Mouse (Mus musculus) small intestine, adult 2 months (tissue): ENCODE measurements around the gene Qars. TPM values are rescaled to one million over a fixed set of nuclear protein-coding genes. Genes with fewer than 3 reads are reported as not detected.
A peak's percentile ranks its signal among the peaks of the same experiment; 100 is the strongest.

ENCODE experiments used
- H3K27ac ChIP-seq: fragments of 200-500 bp; 2 replicates; pipeline ENCODE4 v1.5.1; 2012; ENCODE audit warnings: low read depth, low read length, control low read depth, inconsistent platforms; ENCODE audit not compliant: insufficient read depth
- H3K27me3 ChIP-seq: fragments of 200-500 bp; 2 replicates; pipeline ENCODE4 v1.6.1; 2012; ENCODE audit warnings: mild to moderate bottlenecking, moderate library complexity, low read length, inconsistent platforms; ENCODE audit not compliant: control insufficient read depth, insufficient read depth
- H3K36me3 ChIP-seq: fragments of 200-500 bp; 2 replicates; pipeline ENCODE4 v1.6.1; 2012; ENCODE audit warnings: mild to moderate bottlenecking, low read length, control low read depth, inconsistent platforms; ENCODE audit not compliant: control insufficient read depth, insufficient read depth
- H3K4me1 ChIP-seq: fragments of 200-500 bp; 2 replicates; pipeline ENCODE4 v1.6.1; 2012; ENCODE audit warnings: low read length, inconsistent platforms, mixed read lengths; ENCODE audit not compliant: control insufficient read depth, insufficient read depth, insufficient read length
- H3K4me3 ChIP-seq: fragments of 200-500 bp; 2 replicates; pipeline ENCODE4 v1.5.1; 2012; ENCODE audit warnings: low read depth, mild to moderate bottlenecking, control low read depth, inconsistent platforms, low read length, moderate library complexity
- CTCF ChIP-seq: fragments of 200-500 bp; IDR thresholded peaks from 2 replicates; pipeline ENCODE4 v1.5.1; 2012; ENCODE audit warnings: low read depth, mild to moderate bottlenecking, control low read depth, inconsistent platforms, low read length, moderate library complexity, mixed read lengths; ENCODE audit not compliant: insufficient replicate concordance, insufficient read length; ENCODE audit errors: extremely low read depth
- POLR2A ChIP-seq: fragments of 200-500 bp; IDR thresholded peaks from 2 replicates; pipeline ENCODE4 v1.6.1; 2012; ENCODE audit warnings: low read depth, mild to moderate bottlenecking, control low read depth, inconsistent platforms, low read length, moderate library complexity
- WGBS: fragments of 180-500 bp; shearing (Covaris S2); methylation state at CpG from one replicate; pipeline ENCODE4 v1.1.7; 2018; 5-methylcytosine and 5-hydroxymethylcytosine counted together
- polyA plus RNA-seq: library from polyadenylated mRNA; depleted of rRNA; stranded (reverse); fragments of >200 nt; gene quantifications from 2 replicates; pipeline ENCODE4 v1.2.3, GENCODE M21; 2012; rRNA removed

The Qars gene
- polyA plus RNA-seq, 1 experiment: 340 TPM

- TF ChIP-seq POLR2A: no peak
- TF ChIP-seq CTCF: no peak
- Histone ChIP-seq H3K4me1 (no peaks in the 10 kb centered on the region), H3K36me3 (peaks cover 61% of the 10 kb centered on the region), H3K4me3 (no peak overlapping the region), H3K27ac (no peak overlapping the region), H3K27me3 (no peaks in the 10 kb centered on the region)
- WGBS: 88% methylated on average over 1 of the region's 1 CpGs
Measured at GRCm38 (mm10) chr9:108531496-108531895, 24.0 kb downstream of the Qars start.

DNA sequence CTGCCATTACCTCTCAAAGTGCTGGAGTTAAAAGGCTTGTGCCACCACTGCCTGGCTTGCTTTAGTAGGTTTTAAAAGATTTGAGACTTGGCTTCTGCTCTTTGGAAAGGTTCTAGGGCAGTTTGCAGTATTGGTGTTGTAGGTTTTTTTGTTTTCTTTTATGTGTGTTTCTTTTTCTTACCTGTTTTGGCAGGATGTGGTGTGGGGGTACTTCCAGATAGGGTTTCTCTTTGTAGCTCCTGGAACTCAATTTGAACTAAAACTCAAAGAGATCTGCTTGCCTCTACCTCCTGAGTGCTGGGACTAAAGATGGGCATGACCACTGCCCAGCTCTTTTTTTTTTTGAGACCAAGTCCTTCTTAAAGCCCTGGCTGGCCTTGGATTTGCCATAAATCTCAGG lies 33.3 kb downstream of the Qars start:
- no peak for TF ChIP-seq CTCF
- no peak for TF ChIP-seq POLR2A
- Histone ChIP-seq H3K4me1 (no peaks in the 10 kb centered on the region), H3K4me3 (no peak overlapping the region), H3K27ac (no peak overlapping the region), H3K36me3 (peaks cover 72% of the 10 kb centered on the region), H3K27me3 (no peaks in the 10 kb centered on the region)

GRCm38 (mm10) chr9:108545986-108546385 lies 38.5 kb downstream of the Qars start:
- WGBS: 85% methylated on average over 3 of the region's 3 CpGs
- no peak overlapping the region for H3K4me3 ChIP-seq

GRCm38 (mm10) chr9:108546875-108547274 lies 39.4 kb downstream of the Qars start:
- H3K4me3 ChIP-seq: no peak overlapping the region
- no peak overlapping the region for H3K27ac ChIP-seq
- peaks cover 69% of the 10 kb centered on the region for H3K36me3 ChIP-seq
- H3K4me1 ChIP-seq: peaks cover 3% of the 10 kb centered on the region; the same call in 1 of the 2 replicates
- H3K27me3 ChIP-seq: no peaks in the 10 kb centered on the region
- WGBS: 83% methylated on average over 1 of the region's 1 CpGs
- TF ChIP-seq POLR2A: no peak

More at GRCm38 (mm10) chr9:108545986-108546385, 38.5 kb downstream of the Qars start:
- Histone ChIP-seq H3K27me3 (no peaks in the 10 kb centered on the region), H3K27ac (no peak overlapping the region), H3K36me3 (peaks cover 72% of the 10 kb centered on the region), H3K4me1 (no peaks in the 10 kb centered on the region)
- no peak for TF ChIP-seq CTCF
- TF ChIP-seq POLR2A: no peak

DNA sequence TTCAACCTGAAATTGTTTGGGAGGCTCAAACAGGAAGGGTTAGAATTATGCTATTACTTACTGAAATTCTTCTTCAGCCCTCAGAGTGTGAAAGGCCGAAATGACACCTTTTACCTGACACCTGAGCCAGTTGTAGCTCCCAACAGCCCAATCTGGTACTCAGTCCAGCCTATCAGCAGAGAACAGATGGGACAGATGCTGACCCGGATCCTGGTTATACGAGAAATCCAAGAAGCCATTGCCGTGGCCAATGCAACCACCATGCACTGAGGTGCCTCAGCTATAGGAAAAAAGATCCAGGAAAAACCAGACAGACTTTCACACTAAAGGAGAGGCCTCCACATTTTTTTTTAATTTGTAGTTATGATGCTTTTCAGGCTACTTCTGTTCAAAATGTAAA lies 51.7 kb downstream of the Qars start:
- no peak overlapping the region for H3K27ac ChIP-seq
- WGBS: 91% methylated on average over 4 of the region's 4 CpGs
- H3K36me3 ChIP-seq: peaks cover 53% of the 10 kb centered on the region
- no peak overlapping the region for H3K4me3 ChIP-seq
- TF ChIP-seq POLR2A: no peak
- no peaks in the 10 kb centered on the region for H3K27me3 ChIP-seq
- H3K4me1 ChIP-seq: peaks cover 6% of the 10 kb centered on the region; the same call in 1 of the 2 replicates

GRCm38 (mm10) chr9:108560227-108560841 lies 52.8 kb downstream of the Qars start, which contains the start of gene Impdh2:
Impdh2 (plus strand) TSS chr9:108560286.
- peaks cover 45% of the 10 kb centered on the region for H3K36me3 ChIP-seq
- 0 out of 2 replicates have a peak within 1 kb of the TSS, but pooled peaks have one; percentile 5 for H3K27ac ChIP-seq
- peaks cover 6% of the 10 kb centered on the region; the same call in 1 of the 2 replicates for H3K4me1 ChIP-seq
- peak within 1 kb of the TSS; percentile 74 for H3K4me3 ChIP-seq
- no peaks in the 10 kb centered on the region for H3K27me3 ChIP-seq
- WGBS: under 1% methylated on average over 53 of the region's 53 CpGs
- TF ChIP-seq CTCF: no peak
- peak; percentile 70; the same call in 1 of the 2 replicates for TF ChIP-seq POLR2A

GRCm38 (mm10) chr9:108563671-108564070 lies 56.2 kb downstream of the Qars start:
- peaks cover 15% of the 10 kb centered on the region; the same call in 1 of the 2 replicates for H3K4me1 ChIP-seq
- 85% methylated on average over 8 of the region's 8 CpGs for WGBS
- H3K36me3 ChIP-seq: peaks cover 17% of the 10 kb centered on the region
- TF ChIP-seq POLR2A: no peak
- no peak for TF ChIP-seq CTCF
- H3K27me3 ChIP-seq: no peaks in the 10 kb centered on the region
- H3K4me3 ChIP-seq: no peak overlapping the region
- no peak overlapping the region for H3K27ac ChIP-seq

GRCm38 (mm10) chr9:108564131-108564530 lies 56.6 kb downstream of the Qars start:
- no peak overlapping the region for H3K27ac ChIP-seq
- no peak for TF ChIP-seq POLR2A
- no peak for TF ChIP-seq CTCF
- H3K4me1 ChIP-seq: peaks cover 16% of the 10 kb centered on the region; the same call in 1 of the 2 replicates
- H3K27me3 ChIP-seq: no peaks in the 10 kb centered on the region
- H3K36me3 ChIP-seq: peaks cover 13% of the 10 kb centered on the region
- 43% methylated on average over 7 of the region's 7 CpGs for WGBS
- H3K4me3 ChIP-seq: no peak overlapping the region

Other genes with a start within 250 kb of the Qars start
- 31.2 and 52.1 TPM in 2 replicates for gene Dag1, start 243.7 kb upstream of the Qars start, polyA plus RNA-seq
- 2.9 and 3.9 TPM in 2 replicates for gene Nicn1, start 217.3 kb upstream of the Qars start, polyA plus RNA-seq
- 1.4 and 1.9 TPM in 2 replicates for gene Amt, start 210.9 kb upstream of the Qars start, polyA plus RNA-seq
- 30.5 and 70.2 TPM in 2 replicates for gene Rhoa, start 201.6 kb upstream of the Qars start, polyA plus RNA-seq
- 19.0 and 36.7 TPM in 2 replicates for gene Tcta, start 201.5 kb upstream of the Qars start, polyA plus RNA-seq
- 1,021 and 1,249 TPM in 2 replicates for gene Gpx1, start 168.8 kb upstream of the Qars start, polyA plus RNA-seq
- 26.6 and 66.3 TPM in 2 replicates for gene Usp4, start 159.9 kb upstream of the Qars start, polyA plus RNA-seq
- 0.23 TPM in 1 of 2 replicates, not detected in the other for gene 1700102P08Rik, start 114.9 kb upstream of the Qars start, polyA plus RNA-seq
- gene Ccdc36, start 79.2 kb upstream of the Qars start, polyA plus RNA-seq: not detected in 2 replicates
- not detected in 2 replicates for gene BC048562, start 71.2 kb upstream of the Qars start, polyA plus RNA-seq
- 11.8 and 20.1 TPM in 2 replicates for gene Ccdc71, start 47.2 kb upstream of the Qars start, polyA plus RNA-seq
- 13.4 and 19.7 TPM in 2 replicates for gene Klhdc8b, start 46.1 kb upstream of the Qars start, polyA plus RNA-seq
- gene Lamb2, start 28.0 kb upstream of the Qars start, polyA plus RNA-seq: 22.3 and 23.3 TPM in 2 replicates
- 48.5 and 84.5 TPM in 2 replicates for gene Usp19, start 17.1 kb upstream of the Qars start, polyA plus RNA-seq
- 38.4 and 76.2 TPM in 2 replicates for gene Qrich1, start 9.1 kb downstream of the Qars start, polyA plus RNA-seq
- 23.2 and 52.9 TPM in 2 replicates for gene Impdh2, start 52.6 kb downstream of the Qars start, polyA plus RNA-seq
- gene Ndufaf3, start 59.7 kb downstream of the Qars start, polyA plus RNA-seq: 19.8 and 26.2 TPM in 2 replicates
- gene Dalrd3, start 62.2 kb downstream of the Qars start, polyA plus RNA-seq: 86.7 and 118 TPM in 2 replicates
- 10.7 and 15.9 TPM in 2 replicates for gene Wdr6, start 71.0 kb downstream of the Qars start, polyA plus RNA-seq
- gene P4htm, start 90.0 kb downstream of the Qars start, polyA plus RNA-seq: 3.8 and 4.8 TPM in 2 replicates
- gene Arih2, start 141.7 kb downstream of the Qars start, polyA plus RNA-seq: 13.1 and 22.4 TPM in 2 replicates
- 19.7 and 26.0 TPM in 2 replicates for gene Slc25a20, start 154.4 kb downstream of the Qars start, polyA plus RNA-seq
- gene Prkar2a, start 181.6 kb downstream of the Qars start, polyA plus RNA-seq: 17.6 and 31.5 TPM in 2 replicates